31 mouse cellular contexts compared by ENCODE assay signal in the genomic region with DNA sequence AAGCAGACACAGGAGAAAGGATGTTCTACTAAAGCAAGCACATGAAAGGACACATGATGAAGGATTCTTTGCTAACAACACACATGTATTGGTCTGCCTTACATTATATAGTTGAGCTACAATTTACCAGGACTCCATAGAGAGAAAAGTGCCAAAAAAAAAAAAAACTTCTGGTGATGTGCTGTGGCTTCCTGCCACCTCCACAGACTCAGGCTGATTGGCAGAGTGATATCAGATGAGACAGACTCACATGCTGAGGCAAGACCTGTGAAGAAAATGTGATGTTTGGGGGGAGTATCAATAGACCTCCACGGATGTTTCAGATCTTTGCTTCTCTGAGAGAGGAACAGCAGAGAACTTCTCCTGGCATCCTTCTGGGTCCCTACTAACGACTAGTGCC. TPM values are rescaled to one million over a fixed set of nuclear protein-coding genes. Genes with fewer than 3 reads are reported as not detected.
"Had no signal": no experiment of that assay in that cellular context is flagged by ENCODE, and none has a peak within 500 bp of the region (broad histone marks: within the 10 kb centered on the region; RNA-seq: fewer than 3 reads in every experiment).

No protein-coding gene starts in this region.

- H3K27ac ChIP-seq: embryonic facial prominence, embryonic 10.5 days; embryonic facial prominence, embryonic 12.5 days; embryonic facial prominence, embryonic 13.5 days; embryonic facial prominence, embryonic 15.5 days; forebrain, embryonic 10.5 days; forebrain, embryonic 12.5 days; forebrain, embryonic 13.5 days; forebrain, embryonic 15.5 days; gastrocnemius, adult 2 months; heart, adult 2 months had no signal

- H3K4me3 ChIP-seq: embryonic facial prominence, embryonic 10.5 days; embryonic facial prominence, embryonic 12.5 days; embryonic facial prominence, embryonic 13.5 days; embryonic facial prominence, embryonic 15.5 days; erythroblast, embryonic 14.5 days; forebrain, embryonic 10.5 days; forebrain, embryonic 12.5 days; forebrain, embryonic 13.5 days; forebrain, embryonic 15.5 days; gastrocnemius, adult 2 months; heart, adult 2 months had no signal

- ATAC-seq: forebrain, embryonic 13.5 days; forebrain, embryonic 14.5 days; forebrain, embryonic 15.5 days; forebrain, embryonic 16.5 days; forebrain, postnatal 0 days had no signal

- H3K9ac ChIP-seq: embryonic facial prominence, embryonic 12.5 days; embryonic facial prominence, embryonic 13.5 days; embryonic facial prominence, embryonic 15.5 days; forebrain, embryonic 12.5 days; forebrain, embryonic 13.5 days; forebrain, embryonic 15.5 days; forebrain, postnatal 0 days had no signal

- H3K27me3 ChIP-seq: forebrain, embryonic 12.5 days; forebrain, embryonic 15.5 days had no signal

- H3K4me1 ChIP-seq: embryonic facial prominence, embryonic 10.5 days; embryonic facial prominence, embryonic 12.5 days; embryonic facial prominence, embryonic 13.5 days; embryonic facial prominence, embryonic 15.5 days; forebrain, embryonic 10.5 days; forebrain, embryonic 12.5 days; forebrain, embryonic 13.5 days; forebrain, embryonic 15.5 days had no signal

- H3K4me2 ChIP-seq: embryonic facial prominence, embryonic 12.5 days; embryonic facial prominence, embryonic 13.5 days; embryonic facial prominence, embryonic 15.5 days; forebrain, embryonic 12.5 days; forebrain, embryonic 13.5 days; forebrain, embryonic 15.5 days had no signal

- H3K9me3 ChIP-seq: embryonic facial prominence, embryonic 10.5 days; embryonic facial prominence, embryonic 12.5 days; embryonic facial prominence, embryonic 13.5 days; embryonic facial prominence, embryonic 15.5 days; forebrain, embryonic 10.5 days; forebrain, embryonic 12.5 days; forebrain, embryonic 13.5 days; forebrain, embryonic 15.5 days had no signal

- H3K36me3 ChIP-seq: embryonic facial prominence, embryonic 10.5 days; embryonic facial prominence, embryonic 12.5 days; embryonic facial prominence, embryonic 13.5 days; embryonic facial prominence, embryonic 15.5 days; forebrain, embryonic 10.5 days; forebrain, embryonic 12.5 days; forebrain, embryonic 15.5 days had no signal

- DNase-seq: cerebellum, adult 8-10 months; cerebellum, adult 9-11 months; cerebellum, postnatal 10 days; cerebellum, postnatal 14 days; cerebellum, postnatal 25 days; cerebellum, postnatal 36 days; embryo, embryonic 11 days; forebrain, postnatal 0 days; gastrocnemius, adult 2 months; gastrocnemius, postnatal 10 days; gastrocnemius, postnatal 14 days; gastrocnemius, postnatal 25 days; gastrocnemius, postnatal 36 days; heart, adult 11 months; heart, adult 18-20 months; heart, adult 2 months had no signal

RNA-seq across cellular contexts. Expression of gene Dbx2, which starts 6.0 kb away (rescaled TPM):
- total RNA-seq: common myeloid progenitor, adult 5-6 weeks; gastrocnemius, adult 2 months; gastrocnemius, adult 8-10 months; gastrocnemius, postnatal 14 days; gastrocnemius, postnatal 25 days; gastrocnemius, postnatal 36 days; granulocyte monocyte progenitor cell, adult 5-6 weeks; heart, adult 18-20 months; heart, adult 2 months; heart, adult 8-10 months had no signal
- polyA plus RNA-seq: erythroblast, embryonic 14.5 days; forebrain, embryonic 13.5 days; heart, adult 2 months had no signal
